Mouse (Mus musculus) spleen, embryonic (tissue): Measurements from ENCODE around the gene Nol3.

Experiments used
- CTCF ChIA-PET: fragments of 350-600 bp; sonication (Branson Sonifier 250); formaldehyde crosslinking; loops from one replicate; lab custom pipeline; 2022; lab: Charles Lee

Nol3 gene

GRCm38 (mm10) chr8:105261326-105261980 lies 14.5 kb upstream of the Nol3 start:
- CTCF ChIA-PET: interaction anchor here (0.6 kb wide), 3 partner anchors 28 to 1131 kb away, joined by 3 read pairs; no protein-coding TSS in a partner anchor

GRCm38 (mm10) chr8:105263244-105263912 lies 12.6 kb upstream of the Nol3 start:
- CTCF ChIA-PET: interaction anchor here (0.7 kb wide), 1 partner anchor 9 kb away, joined by 3 read pairs; no protein-coding TSS in a partner anchor

- CTCF ChIA-PET: no interaction called here
These were observed 11.6 kb upstream of the Nol3 start, which contains the start of the genes Tradd and Fbxl8 for GRCm38 (mm10) chr8:105264024-105264982. TSS of gene Tradd (minus strand) at chr8:105264609. TSS of gene Fbxl8 (plus strand) at chr8:105264648.

DNA sequence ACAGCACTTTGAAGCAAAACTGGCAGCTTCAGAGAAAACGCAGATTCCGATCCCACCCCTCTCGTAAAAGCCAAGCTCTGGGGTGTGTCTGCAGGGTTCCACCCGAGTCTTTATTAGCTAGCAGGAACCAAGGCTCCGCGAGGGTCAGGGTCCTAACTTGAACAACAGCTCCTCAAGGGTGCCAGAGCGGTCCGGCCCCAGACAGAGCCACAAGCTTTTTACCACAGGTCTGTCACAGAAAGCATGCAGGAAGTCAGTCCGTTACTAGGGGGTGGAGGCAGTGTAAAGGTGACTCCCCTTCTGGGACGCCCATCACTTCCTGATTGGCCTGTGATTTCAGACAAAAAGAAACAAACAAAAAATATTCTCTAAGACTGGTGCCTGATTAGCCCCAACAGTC lies 10.8 kb upstream of the Nol3 start:
- CTCF ChIA-PET: no interaction called here

GRCm38 (mm10) chr8:105266775-105267174 lies 9.2 kb upstream of the Nol3 start:
- CTCF ChIA-PET: interaction anchor here (0.6 kb wide), 1 partner anchor 29 kb away, joined by 4 read pairs; no protein-coding TSS in a partner anchor

DNA sequence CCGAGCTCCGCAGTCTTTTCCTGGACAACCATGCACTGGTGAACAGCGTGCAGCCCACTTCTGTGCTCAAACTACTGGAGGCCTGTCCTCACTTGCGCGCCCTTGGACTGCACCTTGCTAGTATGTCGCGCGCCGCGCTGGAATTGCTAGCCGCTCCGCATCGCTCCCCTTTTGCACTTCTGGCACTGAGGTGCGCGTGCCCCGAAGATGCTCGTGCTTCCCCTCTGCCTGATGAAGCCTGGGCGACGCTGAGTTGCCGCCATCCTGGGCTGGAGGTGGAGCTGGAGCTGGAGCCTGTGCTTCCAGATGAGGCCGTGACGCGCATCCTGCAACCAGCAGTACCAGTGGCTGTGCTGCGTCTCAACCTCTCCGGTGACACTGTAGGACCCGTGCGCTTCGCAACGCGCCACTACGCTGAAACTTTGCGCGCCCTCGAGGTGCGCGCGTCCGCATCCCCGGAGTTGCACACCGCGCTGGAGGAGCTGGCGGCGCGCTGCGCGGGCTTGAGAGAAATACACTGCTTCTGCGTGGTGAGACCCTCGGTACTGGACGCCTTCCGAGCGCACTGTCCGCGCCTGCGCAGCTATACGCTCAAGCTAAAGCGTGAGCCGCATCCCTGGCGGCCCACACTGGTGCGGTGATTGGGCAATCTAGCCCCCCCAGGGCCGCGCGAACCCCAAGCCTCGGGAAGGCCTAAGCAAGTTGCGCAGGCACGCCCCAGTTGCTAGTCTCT lies 7.4 kb upstream of the Nol3 start:
- CTCF ChIA-PET: interaction anchor here (0.7 to 0.9 kb wide), 2 partner anchors 8 to 14 kb away, joined by 3 read pairs; partner anchors contain the start of gene B3gnt9

DNA sequence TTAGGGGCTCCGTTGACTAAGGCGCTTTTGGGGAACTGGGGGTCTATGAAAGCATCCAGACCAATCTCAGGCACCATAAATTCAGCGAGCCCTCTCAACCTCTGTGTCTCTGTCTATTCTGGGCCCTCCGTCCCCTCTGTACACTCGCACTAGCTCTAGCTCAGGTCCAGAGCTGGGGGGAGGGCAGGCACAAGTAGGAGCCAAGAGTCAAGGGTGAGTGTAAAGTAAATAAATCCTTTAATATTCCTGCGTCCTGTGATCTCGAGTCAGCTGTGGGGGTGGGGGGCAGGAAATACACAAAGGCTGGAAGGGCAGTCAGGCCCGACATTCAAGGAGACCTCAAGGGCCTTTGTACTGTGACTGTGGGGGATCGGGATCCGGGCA lies 6.9 kb upstream of the Nol3 start:
- CTCF ChIA-PET: no interaction called here

- CTCF ChIA-PET: no interaction called here
These were observed 6.4 kb upstream of the Nol3 start, which contains the start of gene Hsf4 for GRCm38 (mm10) chr8:105269461-105269947. TSS of gene Hsf4 (plus strand) at chr8:105269801.

- CTCF ChIA-PET: no interaction called here
These were observed 5.6 kb upstream of the Nol3 start for GRCm38 (mm10) chr8:105270101-105270915.

DNA sequence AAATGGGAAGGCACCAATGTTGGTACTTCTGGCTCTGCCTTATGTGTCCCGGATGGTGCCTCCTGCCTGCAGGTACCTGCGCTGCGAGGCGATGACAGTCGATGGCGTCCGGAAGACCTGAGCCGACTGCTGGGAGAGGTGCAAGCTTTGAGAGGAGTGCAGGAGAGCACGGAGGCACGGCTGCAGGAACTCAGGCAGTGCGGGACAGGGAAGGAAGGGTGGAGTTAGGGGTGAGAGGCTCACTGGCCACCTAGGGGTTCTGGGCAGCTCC lies 5.1 kb upstream of the Nol3 start:
- CTCF ChIA-PET: no interaction called here

GRCm38 (mm10) chr8:105275387-105275786 lies 553 bp upstream of the Nol3 start:
- CTCF ChIA-PET: no interaction called here

- CTCF ChIA-PET: interaction anchor here (0.5 to 1.2 kb wide), 2 partner anchors 9 to 12 kb away, joined by 3 read pairs; no protein-coding TSS in a partner anchor
These were observed 566 bp downstream of the Nol3 start for GRCm38 (mm10) chr8:105276292-105277120.

- CTCF ChIA-PET: interaction anchor here (1.4 kb wide), 1 partner anchor 21 kb away, joined by 7 read pairs; no protein-coding TSS in a partner anchor
These were observed 3.0 kb downstream of the Nol3 start for GRCm38 (mm10) chr8:105278911-105279334.

DNA sequence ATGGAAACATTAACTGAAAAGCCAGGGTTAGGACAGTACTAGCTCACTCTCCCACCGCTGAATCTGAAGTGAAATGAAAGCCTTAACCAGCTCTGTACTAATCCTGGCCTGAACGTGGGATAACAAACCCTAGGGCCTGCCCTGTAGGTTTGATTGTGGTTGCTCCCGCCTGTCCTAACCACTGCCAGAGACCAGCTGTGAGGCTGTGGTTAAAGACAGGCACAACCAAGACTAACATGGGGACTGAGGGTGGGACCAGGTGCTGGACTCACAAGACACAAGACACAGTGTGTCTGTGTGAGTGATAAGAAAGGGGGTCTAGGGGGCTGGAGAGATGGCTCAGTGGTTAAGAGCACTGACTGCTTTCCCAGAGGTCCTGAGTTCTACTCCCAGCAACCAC lies 4.6 kb downstream of the Nol3 start:
- CTCF ChIA-PET: interaction anchor here (1.3 kb wide), 1 partner anchor 27 kb away, joined by 4 read pairs; no protein-coding TSS in a partner anchor

GRCm38 (mm10) chr8:105281821-105282220 lies 5.9 kb downstream of the Nol3 start:
- CTCF ChIA-PET: interaction anchor here (1.0 kb wide), 1 partner anchor 16 kb away, joined by 3 read pairs; the partner anchor contains the start of gene E2f4

- CTCF ChIA-PET: interaction anchor here (1.0 to 1.1 kb wide), 2 partner anchors 23 to 27 kb away, joined by 4 to 5 read pairs; partner anchors contain the start of gene B3gnt9
These were observed 6.3 kb downstream of the Nol3 start for GRCm38 (mm10) chr8:105282239-105282638.

- CTCF ChIA-PET: interaction anchor here (0.9 to 1.1 kb wide), 3 partner anchors 24 to 104 kb away, joined by 3 to 5 read pairs (median 4); partner anchors contain the start of gene B3gnt9
These were observed 7.1 kb downstream of the Nol3 start for GRCm38 (mm10) chr8:105283074-105283473.

GRCm38 (mm10) chr8:105285514-105285913 lies 9.6 kb downstream of the Nol3 start:
- CTCF ChIA-PET: no interaction called here

- CTCF ChIA-PET: no interaction called here
These were observed 11.0 kb downstream of the Nol3 start for GRCm38 (mm10) chr8:105286907-105287306.
